Mouse (Mus musculus): ENCODE data around the gene Cyren. TPM values are rescaled to one million over a fixed set of nuclear protein-coding genes. Genes with fewer than 3 reads are reported as not detected.

Cyren gene
- polyA plus RNA-seq, 1 experiment from 2014 or later, result 16.4 TPM

DNA sequence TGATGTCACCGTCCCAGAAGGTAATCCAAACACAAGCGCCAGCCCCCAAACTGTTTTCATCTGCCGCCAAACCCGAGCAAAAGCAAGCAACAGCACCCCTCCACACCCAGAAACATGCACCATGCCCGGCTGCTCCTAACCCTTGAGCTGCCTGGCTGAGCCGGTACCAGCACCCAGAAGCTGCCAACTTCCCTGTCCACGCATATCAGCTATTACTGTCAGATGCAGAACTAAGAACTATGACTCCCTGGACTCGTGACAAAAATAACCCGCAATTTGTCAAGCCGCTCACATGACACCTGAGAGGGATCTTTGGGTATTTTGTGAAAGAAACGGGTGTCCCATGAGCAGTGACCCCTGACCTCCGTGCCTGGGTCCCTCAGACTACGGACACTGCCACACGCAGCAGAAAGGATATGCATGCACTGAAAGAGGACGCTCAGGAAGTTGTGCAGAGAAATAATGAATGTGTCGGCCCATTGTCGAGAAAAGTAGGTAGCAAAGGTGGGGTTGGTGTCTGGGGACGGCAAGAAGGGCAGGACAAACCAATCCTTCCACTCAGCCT, 29.9 kb upstream of the Cyren start:
- no peak overlapping the region for H3K27ac ChIP-seq
- ATAC-seq (ENCODE audit: low FRiP score), result no peak
- H3K4me2 ChIP-seq, result no peak overlapping the region
- 89% methylated on average over 18 of the region's 18 CpGs for WGBS
- peaks cover 12% of the 10 kb centered on the region for H3K4me1 ChIP-seq
- H3K27me3 ChIP-seq, result no peaks in the 10 kb centered on the region
- no peak overlapping the region for H3K4me3 ChIP-seq (replicated peaks)
- no peak overlapping the region for H3K9ac ChIP-seq
- H3K9me3 ChIP-seq, result no peaks in the 10 kb centered on the region
- H3K36me3 ChIP-seq (replicated peaks), result peaks cover 42% of the 10 kb centered on the region

DNA sequence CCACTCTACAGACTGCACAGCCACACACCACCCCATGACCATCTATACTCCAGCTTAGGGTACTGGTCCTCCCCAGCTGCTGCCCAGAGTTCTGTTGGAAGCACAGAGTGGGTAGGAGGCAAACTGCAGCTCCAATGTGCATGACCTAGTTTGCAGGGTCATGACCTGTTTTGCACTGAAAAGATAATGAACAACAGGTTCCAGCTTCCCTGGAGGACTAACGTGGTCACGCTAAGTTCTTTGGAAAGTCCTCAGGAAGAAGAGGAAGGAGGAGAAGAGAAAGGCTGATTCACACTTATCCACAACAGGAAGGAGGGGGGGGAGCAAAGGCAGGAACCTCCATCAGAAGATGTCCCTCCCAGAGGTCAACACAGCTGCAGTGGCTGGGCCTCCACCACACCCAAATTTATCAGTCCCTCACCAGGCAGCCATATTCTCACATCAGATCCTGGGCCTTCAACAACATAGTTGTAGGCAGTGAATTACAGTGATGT, 29.3 kb upstream of the Cyren start:
- no peaks in the 10 kb centered on the region for H3K27me3 ChIP-seq
- no peaks in the 10 kb centered on the region for H3K9me3 ChIP-seq
- no peak overlapping the region for H3K4me3 ChIP-seq (replicated peaks)
- H3K9ac ChIP-seq, result no peak overlapping the region
- H3K4me2 ChIP-seq, result no peak overlapping the region
- ATAC-seq (ENCODE audit: low FRiP score), result no peak
- peaks cover 45% of the 10 kb centered on the region for H3K36me3 ChIP-seq (replicated peaks)
- H3K27ac ChIP-seq, result no peak overlapping the region
- WGBS, result 93% methylated on average over 2 of the region's 2 CpGs
- peaks cover 12% of the 10 kb centered on the region for H3K4me1 ChIP-seq

DNA sequence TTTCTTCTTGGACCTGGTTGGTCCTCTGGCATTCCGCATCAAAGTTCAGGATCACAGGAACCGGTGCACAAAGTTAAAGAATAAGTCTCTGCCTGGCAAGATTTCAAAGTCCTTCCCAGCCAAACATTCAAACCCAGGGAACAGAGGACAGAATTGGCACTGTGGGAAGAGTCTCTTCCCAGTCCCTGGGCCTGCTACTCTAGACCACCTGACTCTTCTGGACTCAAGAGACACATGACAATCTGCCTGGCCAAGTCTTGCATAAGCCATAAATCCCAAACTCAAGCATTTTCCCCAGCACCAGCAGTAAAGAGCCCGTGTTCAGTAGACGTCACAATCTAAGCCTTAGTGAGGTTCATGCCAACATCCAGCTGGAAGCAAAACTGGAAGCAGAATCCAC, 28.8 kb upstream of the Cyren start:
- no peak for ATAC-seq (ENCODE audit: low FRiP score)
- no peak overlapping the region for H3K4me3 ChIP-seq (replicated peaks)
- H3K27ac ChIP-seq, result no peak overlapping the region
- H3K4me1 ChIP-seq, result peaks cover 17% of the 10 kb centered on the region
- WGBS, result 96% methylated on average over 4 of the region's 4 CpGs
- H3K27me3 ChIP-seq, result no peaks in the 10 kb centered on the region
- H3K9ac ChIP-seq, result no peak overlapping the region
- H3K36me3 ChIP-seq (replicated peaks), result peaks cover 48% of the 10 kb centered on the region
- no peaks in the 10 kb centered on the region for H3K9me3 ChIP-seq
- H3K4me2 ChIP-seq, result no peak overlapping the region

DNA sequence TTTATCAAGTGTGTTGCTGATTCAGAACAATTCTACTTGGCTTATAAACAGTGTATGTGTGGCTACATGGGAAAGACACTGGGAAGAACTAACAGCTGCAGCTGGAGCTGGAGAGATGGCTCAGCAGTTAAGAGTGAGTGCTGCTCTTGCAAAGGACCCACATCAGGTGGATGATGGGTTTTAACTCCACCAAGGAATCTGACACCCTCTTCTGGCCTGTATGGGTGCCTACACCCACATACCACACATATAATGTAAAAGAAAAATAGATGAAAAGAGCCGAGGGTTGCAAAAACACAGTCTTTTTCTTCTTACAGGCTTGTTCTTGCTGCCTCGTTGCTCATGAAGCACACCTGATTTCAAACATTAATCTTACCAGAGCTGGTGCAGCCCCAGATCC, 28.3 kb upstream of the Cyren start:
- no peaks in the 10 kb centered on the region for H3K27me3 ChIP-seq
- 83% methylated on average over 2 of the region's 2 CpGs for WGBS
- no peak overlapping the region for H3K4me3 ChIP-seq (replicated peaks)
- ATAC-seq (ENCODE audit: low FRiP score), result no peak
- no peak overlapping the region for H3K9ac ChIP-seq
- no peak overlapping the region for H3K27ac ChIP-seq
- H3K36me3 ChIP-seq (replicated peaks), result peaks cover 52% of the 10 kb centered on the region
- H3K4me2 ChIP-seq, result no peak overlapping the region
- H3K4me1 ChIP-seq, result peaks cover 17% of the 10 kb centered on the region
- H3K9me3 ChIP-seq, result no peaks in the 10 kb centered on the region

DNA sequence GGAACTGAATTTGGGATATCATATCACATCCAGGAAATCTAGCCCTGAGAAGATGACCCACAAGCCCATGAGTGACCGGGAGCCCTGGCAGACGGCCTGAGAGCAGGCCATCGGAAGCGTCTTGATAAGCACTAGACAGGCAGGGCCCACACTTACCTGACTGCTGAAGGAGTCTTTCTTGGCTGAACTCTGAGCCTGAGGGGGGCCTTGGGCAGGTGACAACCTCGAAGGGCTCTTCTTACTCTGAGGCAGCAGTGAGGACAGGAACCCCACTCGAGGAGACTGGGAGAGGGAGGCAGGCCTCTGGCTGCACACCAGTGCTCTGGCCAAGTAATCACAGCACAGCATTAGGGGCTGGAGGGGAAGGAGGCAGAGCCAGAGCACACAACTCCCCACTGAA, 26.5 kb upstream of the Cyren start:
- Histone ChIP-seq H3K4me2 (no peak overlapping the region), H3K4me3 (replicated peaks) (no peak overlapping the region), H3K9me3 (no peaks in the 10 kb centered on the region), H3K9ac (no peak overlapping the region), H3K27me3 (no peaks in the 10 kb centered on the region), H3K36me3 (replicated peaks) (peaks cover 65% of the 10 kb centered on the region), H3K4me1 (peaks cover 9% of the 10 kb centered on the region), H3K27ac (no peak overlapping the region)
- 90% methylated on average over 6 of the region's 6 CpGs for WGBS
- no peak for ATAC-seq (ENCODE audit: low FRiP score)

DNA sequence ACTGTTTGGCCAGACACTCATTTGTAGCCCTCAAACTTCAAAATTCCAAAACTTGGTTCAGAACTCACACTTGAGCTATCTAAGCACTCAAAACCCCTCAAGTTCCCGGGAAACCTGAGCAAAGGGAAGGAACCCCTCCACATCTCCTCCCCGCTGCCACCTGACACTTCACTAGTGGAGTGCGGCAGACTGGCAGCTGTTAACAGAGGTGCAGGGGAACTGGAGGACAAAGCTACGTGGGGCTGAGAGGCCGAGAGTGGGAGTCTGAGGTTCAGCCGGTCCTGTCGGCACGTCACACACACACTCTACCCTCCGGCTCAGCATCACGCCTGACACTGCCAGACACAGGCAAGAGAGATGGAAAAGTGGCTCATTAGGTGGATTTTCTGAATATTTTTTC, 26.0 kb upstream of the Cyren start:
- WGBS, result 88% methylated on average over 10 of the region's 10 CpGs
- H3K36me3 ChIP-seq (replicated peaks), result peaks cover 69% of the 10 kb centered on the region
- no peak for ATAC-seq (ENCODE audit: low FRiP score)

DNA sequence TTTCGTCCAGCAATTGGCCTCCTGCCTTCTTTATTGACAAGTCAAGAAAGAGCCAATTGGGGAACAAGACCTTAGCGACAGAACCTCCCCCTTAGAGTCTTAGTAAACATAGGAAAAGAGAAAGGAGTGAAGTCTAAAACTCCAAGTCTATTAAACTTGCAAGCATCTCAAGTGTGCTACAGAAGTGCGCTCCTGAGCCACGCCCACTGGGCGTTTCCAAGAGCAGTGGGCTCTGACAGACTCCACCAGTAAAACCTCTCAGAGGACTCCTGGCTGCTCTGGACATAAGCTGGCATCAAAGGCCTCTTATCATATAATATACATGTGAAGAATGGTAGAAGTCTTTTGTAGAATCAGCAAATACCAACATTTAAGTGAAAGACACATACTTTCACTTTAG, 25.6 kb upstream of the Cyren start:
- H3K4me1 ChIP-seq, result peaks cover 6% of the 10 kb centered on the region; the same call in 1 of the 2 replicates
- no peaks in the 10 kb centered on the region for H3K9me3 ChIP-seq
- peaks cover 70% of the 10 kb centered on the region for H3K36me3 ChIP-seq (replicated peaks)
- H3K4me3 ChIP-seq (replicated peaks), result no peak overlapping the region
- H3K4me2 ChIP-seq, result no peak overlapping the region
- no peak overlapping the region for H3K9ac ChIP-seq
- ATAC-seq (ENCODE audit: low FRiP score), result no peak
- 74% methylated on average over 5 of the region's 5 CpGs for WGBS
- H3K27ac ChIP-seq, result no peak overlapping the region
- no peaks in the 10 kb centered on the region for H3K27me3 ChIP-seq

More for the DNA sequence above, 26.0 kb upstream of the Cyren start:
- Histone ChIP-seq H3K9me3 (no peaks in the 10 kb centered on the region), H3K27ac (no peak overlapping the region), H3K27me3 (no peaks in the 10 kb centered on the region), H3K4me2 (no peak overlapping the region), H3K9ac (no peak overlapping the region), H3K4me1 (peaks cover 6% of the 10 kb centered on the region; the same call in 1 of the 2 replicates), H3K4me3 (replicated peaks) (no peak overlapping the region)

DNA sequence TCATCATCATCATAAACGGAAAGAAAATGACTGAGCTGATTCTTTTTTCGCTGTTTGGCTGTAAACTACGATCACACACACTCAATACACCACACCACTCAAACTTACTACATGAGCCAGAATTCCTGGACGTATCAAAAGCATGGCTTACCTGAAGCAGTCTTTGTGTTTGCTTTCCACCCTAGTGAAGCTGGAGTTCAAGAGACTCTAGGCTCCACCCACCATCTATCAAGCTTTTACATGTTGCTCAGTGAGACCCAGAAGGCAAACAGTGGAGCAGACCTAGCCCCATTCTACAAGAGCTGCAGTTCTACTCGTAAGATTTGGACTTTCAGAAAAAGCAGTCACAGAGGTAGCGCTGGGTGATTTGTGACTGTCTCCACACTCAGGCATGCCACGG, 24.7 kb upstream of the Cyren start:
- H3K4me1 ChIP-seq, result peaks cover 6% of the 10 kb centered on the region; the same call in 1 of the 2 replicates
- no peak overlapping the region for H3K27ac ChIP-seq
- no peak overlapping the region for H3K9ac ChIP-seq
- H3K36me3 ChIP-seq (replicated peaks), result peaks cover 68% of the 10 kb centered on the region
- no peak overlapping the region for H3K4me3 ChIP-seq (replicated peaks)
- H3K4me2 ChIP-seq, result no peak overlapping the region
- H3K27me3 ChIP-seq, result no peaks in the 10 kb centered on the region
- H3K9me3 ChIP-seq, result no peaks in the 10 kb centered on the region
- ATAC-seq (ENCODE audit: low FRiP score), result no peak
- WGBS, result 91% methylated on average over 7 of the region's 7 CpGs

DNA sequence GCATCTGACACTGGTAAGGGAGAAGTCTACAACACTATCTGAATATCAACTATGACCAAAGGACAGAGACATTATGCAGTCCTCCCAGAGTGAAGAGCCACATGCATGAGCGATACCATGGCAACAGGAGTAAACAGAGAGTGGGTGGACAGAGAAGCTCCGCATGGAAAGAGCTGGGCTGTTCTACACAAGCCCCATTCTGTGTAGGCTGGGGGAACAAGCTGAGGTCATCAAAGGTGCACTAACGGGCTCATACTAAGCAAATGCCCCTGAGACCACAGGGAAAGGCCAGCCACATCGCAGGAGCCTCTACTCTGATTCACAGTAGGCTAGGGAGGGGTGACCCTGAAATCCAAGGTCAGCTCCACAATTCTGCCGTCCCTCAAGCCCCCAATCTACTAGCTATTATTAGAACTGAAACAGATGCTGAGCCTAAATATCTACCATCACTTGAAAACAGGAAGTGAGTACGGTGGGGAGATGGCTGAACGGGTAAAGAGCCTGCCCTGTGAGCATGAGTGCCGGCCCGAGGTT, 24.1 kb upstream of the Cyren start:
- H3K9ac ChIP-seq, result no peak overlapping the region
- H3K4me1 ChIP-seq, result peaks cover 6% of the 10 kb centered on the region; the same call in 1 of the 2 replicates
- no peak overlapping the region for H3K4me2 ChIP-seq
- no peaks in the 10 kb centered on the region for H3K9me3 ChIP-seq
- no peak for ATAC-seq (ENCODE audit: low FRiP score)
- 81% methylated on average over 9 of the region's 9 CpGs for WGBS
- no peak overlapping the region for H3K4me3 ChIP-seq (replicated peaks)
- H3K36me3 ChIP-seq (replicated peaks), result peaks cover 63% of the 10 kb centered on the region
- H3K27ac ChIP-seq, result no peak overlapping the region
- H3K27me3 ChIP-seq, result no peaks in the 10 kb centered on the region

DNA sequence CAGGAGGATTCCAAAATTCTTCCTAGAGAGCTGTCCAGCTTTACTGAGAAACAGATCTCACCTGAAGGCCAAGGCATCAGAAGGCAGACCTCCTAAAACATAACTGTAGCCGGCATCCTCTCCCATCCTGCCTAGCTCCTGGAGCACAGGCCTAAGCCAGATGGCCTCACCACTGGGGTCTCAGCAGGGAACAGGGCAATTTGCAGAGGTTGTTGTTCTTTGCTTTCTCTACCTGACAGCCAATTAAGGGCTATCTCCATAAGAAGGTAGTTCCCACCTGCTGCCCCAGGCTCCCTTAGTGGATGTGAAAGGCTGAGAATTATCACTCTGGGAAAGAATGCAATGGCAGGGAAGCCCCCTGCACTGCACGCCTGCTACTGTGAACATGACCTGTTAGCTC, 23.1 kb upstream of the Cyren start:
- H3K27me3 ChIP-seq, result no peaks in the 10 kb centered on the region
- H3K4me1 ChIP-seq, result peaks cover 6% of the 10 kb centered on the region; the same call in 1 of the 2 replicates
- no peak overlapping the region for H3K9ac ChIP-seq
- peaks cover 57% of the 10 kb centered on the region for H3K36me3 ChIP-seq (replicated peaks)
- H3K4me2 ChIP-seq, result no peak overlapping the region
- H3K9me3 ChIP-seq, result no peaks in the 10 kb centered on the region
- ATAC-seq (ENCODE audit: low FRiP score), result no peak
- H3K4me3 ChIP-seq (replicated peaks), result no peak overlapping the region
- 57% methylated on average over 2 of the region's 2 CpGs for WGBS
- H3K27ac ChIP-seq, result no peak overlapping the region

DNA sequence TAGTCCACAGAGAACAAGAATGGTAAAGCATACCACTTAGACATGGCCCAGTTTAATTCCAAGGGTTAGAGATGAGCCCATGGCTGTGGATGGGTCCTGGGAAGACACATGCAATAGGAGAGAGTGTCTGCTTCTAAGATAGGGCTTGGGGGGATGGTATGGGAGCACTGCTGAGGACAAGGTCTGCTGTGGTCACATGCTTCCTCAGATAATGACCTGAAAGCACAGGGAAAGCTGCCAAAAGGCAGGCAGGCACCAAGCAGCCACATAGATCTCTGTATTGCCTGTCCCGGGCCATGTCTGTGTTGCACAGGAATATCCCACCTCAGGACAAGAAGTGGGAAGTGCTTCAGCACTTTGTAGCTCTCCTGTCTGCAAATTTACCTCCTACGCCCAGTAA, 21.3 kb upstream of the Cyren start:
- no peak for ATAC-seq (ENCODE audit: low FRiP score)
- no peak overlapping the region for H3K4me3 ChIP-seq (replicated peaks)
- WGBS, result 92% methylated on average over 2 of the region's 2 CpGs
- H3K36me3 ChIP-seq (replicated peaks), result peaks cover 61% of the 10 kb centered on the region
- H3K9me3 ChIP-seq, result no peaks in the 10 kb centered on the region
- no peak overlapping the region for H3K9ac ChIP-seq
- no peak overlapping the region for H3K4me2 ChIP-seq
- no peak overlapping the region for H3K27ac ChIP-seq
- peaks cover 6% of the 10 kb centered on the region; the same call in 1 of the 2 replicates for H3K4me1 ChIP-seq
- no peaks in the 10 kb centered on the region for H3K27me3 ChIP-seq

DNA sequence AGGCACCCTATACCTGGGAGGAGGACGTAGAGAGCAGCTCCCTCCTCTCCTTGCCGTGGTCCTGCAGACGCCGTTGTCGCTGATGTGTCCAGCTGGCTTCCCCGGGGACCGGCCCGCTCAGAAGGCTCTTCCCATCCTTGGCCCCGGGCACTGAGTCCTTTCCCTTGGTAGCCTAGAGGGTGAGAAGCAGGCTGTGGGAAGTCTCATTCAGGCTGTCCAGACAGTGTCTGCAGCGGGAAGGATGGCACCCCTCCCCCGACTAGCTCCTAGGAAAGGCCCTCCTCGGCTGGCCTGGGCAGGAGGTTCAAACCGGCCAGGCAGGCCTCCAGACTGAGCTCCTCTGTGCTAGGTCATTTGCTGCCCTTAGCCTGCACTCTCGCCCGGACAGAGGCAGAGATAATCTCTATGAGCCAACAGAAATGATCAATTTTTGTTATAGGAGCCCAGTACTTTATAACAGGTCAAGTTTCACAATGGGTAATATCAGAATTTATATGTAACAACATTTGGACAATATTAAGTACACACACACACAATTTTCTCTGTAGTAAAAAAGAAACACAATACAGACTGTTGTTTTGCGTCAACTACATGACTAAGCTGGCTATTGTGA, 18.4 kb upstream of the Cyren start:
- Histone ChIP-seq H3K9me3 (no peaks in the 10 kb centered on the region), H3K4me1 (no peaks in the 10 kb centered on the region), H3K27me3 (no peaks in the 10 kb centered on the region), H3K9ac (no peak overlapping the region), H3K27ac (no peak overlapping the region), H3K4me3 (replicated peaks) (no peak overlapping the region), H3K36me3 (replicated peaks) (peaks cover 67% of the 10 kb centered on the region), H3K4me2 (no peak overlapping the region)
- WGBS, result 54% methylated on average over 16 of the region's 16 CpGs
- no peak for ATAC-seq (ENCODE audit: low FRiP score)

DNA sequence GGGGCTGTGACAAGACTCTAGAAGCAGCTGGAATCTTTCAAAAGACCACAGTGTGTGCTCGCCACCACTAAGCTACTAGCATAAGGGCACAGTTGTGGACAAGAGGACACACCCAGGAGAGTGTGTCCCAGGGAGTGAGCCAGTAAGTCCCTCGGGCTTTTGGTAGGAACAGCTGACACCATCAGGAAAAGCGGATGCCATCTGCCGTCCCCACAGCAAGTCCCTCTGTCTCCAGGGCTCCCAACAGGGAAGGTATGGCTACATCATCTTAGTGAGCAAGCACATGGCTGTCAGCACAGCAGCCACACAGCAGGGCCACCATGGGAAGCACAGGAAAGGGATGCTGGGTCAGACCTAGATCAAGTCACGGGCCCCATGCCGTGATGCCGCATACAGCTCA, 17.7 kb upstream of the Cyren start:
- no peak overlapping the region for H3K27ac ChIP-seq
- no peak for ATAC-seq (ENCODE audit: low FRiP score)
- peaks cover 67% of the 10 kb centered on the region for H3K36me3 ChIP-seq (replicated peaks)

More for the DNA sequence above, 17.7 kb upstream of the Cyren start:
- Histone ChIP-seq H3K9me3 (no peaks in the 10 kb centered on the region), H3K9ac (no peak overlapping the region), H3K4me2 (no peak overlapping the region), H3K27me3 (no peaks in the 10 kb centered on the region), H3K4me3 (replicated peaks) (no peak overlapping the region), H3K4me1 (no peaks in the 10 kb centered on the region)
- 88% methylated on average over 7 of the region's 7 CpGs for WGBS
